Mouse (Mus musculus) intestine, embryonic 16.5 days (tissue): ENCODE results near the gene Armc7. TPM values are rescaled to one million over a fixed set of nuclear protein-coding genes. Genes with fewer than 3 reads are reported as not detected.
A peak's percentile ranks its signal among the peaks of the same experiment; 100 is the strongest.

Experiments used
- ATAC-seq: fragments of 200-750 bp; cut with Nextera tagmentation; 2 replicates; pipeline ENCODE4 v1.8.0; 2017; ENCODE audit warnings: moderate TSS enrichment, moderate library complexity
- H3K27ac ChIP-seq: fragments of 300-500 bp; sonication (generic); 2 replicates; pipeline ENCODE4 v1.5.1; 2014; ENCODE audit warnings: mild to moderate bottlenecking, low read length
- H3K27me3 ChIP-seq: fragments of 300-500 bp; sonication (generic); replicated peaks from 2 replicates; pipeline ENCODE4 v1.6.1; 2014; ENCODE audit warnings: low read length, control low read depth, mixed read lengths; ENCODE audit not compliant: control insufficient read depth, insufficient read depth
- H3K36me3 ChIP-seq: fragments of 300-500 bp; sonication (generic); 2 replicates; pipeline ENCODE4 v1.6.1; 2014; ENCODE audit warnings: low read length, control low read depth; ENCODE audit not compliant: control insufficient read depth, insufficient read depth
- H3K4me1 ChIP-seq: fragments of 300-500 bp; sonication (generic); 2 replicates; pipeline ENCODE4 v1.6.1; 2014; ENCODE audit warnings: low read length, control low read depth, mixed read lengths; ENCODE audit not compliant: control insufficient read depth, insufficient read depth
- H3K4me2 ChIP-seq: fragments of 300-500 bp; sonication (generic); 2 replicates; pipeline ENCODE4 v1.6.1; 2014; ENCODE audit warnings: low read depth, low read length, control low read depth
- H3K4me3 ChIP-seq: fragments of 300-500 bp; sonication (generic); 2 replicates; pipeline ENCODE4 v1.5.1; 2014; ENCODE audit warnings: mild to moderate bottlenecking, low read length
- H3K9ac ChIP-seq: fragments of 300-500 bp; sonication (generic); 2 replicates; pipeline ENCODE4 v1.6.1; 2014; ENCODE audit warnings: low read depth, low read length
- H3K9me3 ChIP-seq: fragments of 300-500 bp; sonication (generic); 2 replicates; pipeline ENCODE4 v1.6.1; 2016; ENCODE audit warnings: low read length, control low read depth; ENCODE audit not compliant: control insufficient read depth
- WGBS: fragments of 180-500 bp; shearing (Covaris S2); extraction: QIAGEN DNeasy Blood & Tissue Kit; methylation state at CpG from one replicate; pipeline ENCODE4 v1.1.7; 2014; 5-methylcytosine and 5-hydroxymethylcytosine counted together
- polyA plus RNA-seq: library from polyadenylated mRNA; unstranded; fragments of >200 nt; fragmentation: Nextera tagmentation; extraction: Ambion mirVana; gene quantifications from 2 replicates; pipeline ENCODE4 v1.2.1, GENCODE M21; 2015

Gene Armc7
- polyA plus RNA-seq, 1 experiment from 2014 or later, result 9.2 TPM

DNA sequence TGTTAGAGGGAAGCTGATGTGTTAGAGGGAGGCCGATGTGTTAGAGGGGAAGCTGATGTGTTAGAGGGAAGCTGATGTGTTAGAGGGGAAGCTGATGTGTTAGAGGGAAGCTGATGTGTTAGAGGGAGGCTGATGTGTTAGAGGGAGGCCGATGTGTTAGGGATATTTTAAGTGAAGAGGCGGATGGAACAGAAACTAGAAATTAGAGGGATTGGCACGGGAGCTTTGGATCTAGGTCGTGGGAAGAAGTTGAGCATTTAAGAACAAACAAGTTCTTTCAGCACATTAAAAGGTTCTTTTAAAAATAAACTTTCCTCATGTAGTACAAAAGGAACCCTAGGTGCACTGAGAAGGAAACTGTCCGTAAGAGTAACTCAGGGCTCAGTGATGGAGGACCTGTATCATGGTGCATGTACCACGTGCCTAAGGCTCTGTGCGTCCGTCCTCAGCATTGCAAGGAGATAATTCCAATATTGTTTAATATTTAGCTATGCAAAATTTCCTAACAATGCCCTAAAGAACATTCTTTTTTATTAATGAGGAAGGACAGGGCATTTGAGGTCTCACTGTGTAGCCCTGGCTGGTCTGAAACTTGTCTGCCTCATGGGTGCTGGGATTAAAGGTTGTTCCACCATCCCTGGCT lies 3.0 kb downstream of the Armc7 start:
- H3K9ac ChIP-seq, result no peak overlapping the region
- H3K4me3 ChIP-seq, result no peak overlapping the region
- ATAC-seq, result no peak
- H3K27me3 ChIP-seq, result no peaks in the 10 kb centered on the region
- H3K4me1 ChIP-seq, result peaks cover 24% of the 10 kb centered on the region
- H3K9me3 ChIP-seq, result no peaks in the 10 kb centered on the region
- H3K36me3 ChIP-seq, result no peaks in the 10 kb centered on the region
- no peak overlapping the region for H3K4me2 ChIP-seq
- 84% methylated on average over 9 of the region's 9 CpGs for WGBS
- no peak overlapping the region for H3K27ac ChIP-seq

DNA sequence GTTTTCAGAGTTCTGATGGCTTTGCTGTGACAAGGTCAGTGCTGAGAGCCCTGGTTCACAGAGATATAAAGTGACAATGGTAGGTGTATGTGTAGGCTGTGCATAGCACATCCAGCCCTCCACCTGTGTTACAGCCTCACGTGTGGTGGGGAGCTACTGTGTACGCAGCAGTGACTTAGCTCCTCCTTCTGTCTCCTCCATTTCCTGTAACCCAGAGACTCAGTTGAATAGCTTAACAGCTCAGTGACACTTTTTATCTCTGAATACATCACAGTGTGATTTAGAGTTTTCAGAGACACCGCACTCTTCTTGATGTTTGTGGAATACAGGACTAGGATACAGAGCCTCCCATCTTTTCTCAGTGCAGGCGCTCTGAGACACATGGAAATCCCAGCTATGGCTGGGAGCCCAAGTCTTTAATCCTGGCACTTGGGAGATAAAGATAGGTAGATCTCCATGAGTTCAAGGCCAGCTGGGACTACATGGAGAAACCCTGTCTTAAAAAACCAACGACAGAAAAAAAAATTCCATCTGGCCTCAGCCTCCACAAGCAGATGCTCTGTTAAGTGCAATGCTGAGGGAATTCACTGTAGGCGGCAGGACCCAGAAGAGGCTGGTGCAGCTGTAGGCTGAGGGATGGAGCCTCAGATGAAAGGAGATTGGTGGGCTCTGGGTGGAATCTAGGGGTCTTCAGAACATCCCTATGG lies 6.2 kb downstream of the Armc7 start:
- WGBS, result 78% methylated on average over 6 of the region's 6 CpGs
- no peaks in the 10 kb centered on the region for H3K9me3 ChIP-seq
- H3K9ac ChIP-seq, result no peak overlapping the region
- no peak for ATAC-seq
- H3K4me2 ChIP-seq, result no peak overlapping the region
- H3K4me3 ChIP-seq, result no peak overlapping the region
- H3K27me3 ChIP-seq, result no peaks in the 10 kb centered on the region
- peaks cover 5% of the 10 kb centered on the region; the same call in 1 of the 2 replicates for H3K4me1 ChIP-seq
- H3K27ac ChIP-seq, result no peak overlapping the region
- H3K36me3 ChIP-seq, result no peaks in the 10 kb centered on the region

- WGBS, result 73% methylated on average over 11 of the region's 11 CpGs
- H3K36me3 ChIP-seq, result no peaks in the 10 kb centered on the region
- no peak overlapping the region for H3K4me3 ChIP-seq
- H3K4me2 ChIP-seq, result no peak overlapping the region
- no peaks in the 10 kb centered on the region for H3K27me3 ChIP-seq
- H3K9ac ChIP-seq, result no peak overlapping the region
- H3K9me3 ChIP-seq, result no peaks in the 10 kb centered on the region
- no peaks in the 10 kb centered on the region for H3K4me1 ChIP-seq
- no peak for ATAC-seq
- H3K27ac ChIP-seq, result no peak overlapping the region
Observed at GRCm38 (mm10) chr11:115483278-115483677, 7.8 kb downstream of the Armc7 start.

GRCm38 (mm10) chr11:115483726-115484125 lies 8.3 kb downstream of the Armc7 start:
- Histone ChIP-seq H3K36me3 (no peaks in the 10 kb centered on the region; the same call in 1 of the 2 replicates), H3K9ac (no peak overlapping the region), H3K4me1 (no peaks in the 10 kb centered on the region), H3K9me3 (no peaks in the 10 kb centered on the region), H3K4me2 (no peak overlapping the region), H3K4me3 (no peak overlapping the region), H3K27ac (no peak overlapping the region), H3K27me3 (no peaks in the 10 kb centered on the region)
- WGBS, result 16% methylated on average over 6 of the region's 6 CpGs
- no peak for ATAC-seq

GRCm38 (mm10) chr11:115485155-115485554 lies 9.7 kb downstream of the Armc7 start:
- H3K4me2 ChIP-seq, result no peak overlapping the region
- H3K4me3 ChIP-seq, result no peak overlapping the region
- peaks cover 6% of the 10 kb centered on the region for H3K36me3 ChIP-seq
- no peaks in the 10 kb centered on the region for H3K9me3 ChIP-seq
- H3K27ac ChIP-seq, result no peak overlapping the region
- H3K9ac ChIP-seq, result no peak overlapping the region
- WGBS, result 69% methylated on average over 12 of the region's 12 CpGs
- ATAC-seq, result no peak
- H3K27me3 ChIP-seq, result no peaks in the 10 kb centered on the region
- H3K4me1 ChIP-seq, result peaks cover 2% of the 10 kb centered on the region; the same call in 1 of the 2 replicates

- Histone ChIP-seq H3K4me2 (no peak overlapping the region), H3K36me3 (peaks cover 6% of the 10 kb centered on the region), H3K27me3 (no peaks in the 10 kb centered on the region), H3K27ac (no peak overlapping the region), H3K9me3 (no peaks in the 10 kb centered on the region), H3K4me3 (no peak overlapping the region), H3K4me1 (peaks cover 16% of the 10 kb centered on the region), H3K9ac (no peak overlapping the region)
- ATAC-seq, result no peak
- 89% methylated on average over 19 of the region's 19 CpGs for WGBS
Observed at GRCm38 (mm10) chr11:115488551-115489104, 13.2 kb downstream of the Armc7 start.

GRCm38 (mm10) chr11:115490441-115491355 lies 15.2 kb downstream of the Armc7 start:
- peak overlapping the region; percentile 85 for H3K27ac ChIP-seq
- peak overlapping the region; percentile 79 for H3K9ac ChIP-seq
- H3K4me2 ChIP-seq, result peak overlapping the region; percentile 81
- peak; percentile 45 for ATAC-seq
- 24% methylated on average over 25 of the region's 25 CpGs for WGBS
- no peaks in the 10 kb centered on the region for H3K9me3 ChIP-seq
- peak overlapping the region; percentile 66 for H3K4me3 ChIP-seq
- H3K4me1 ChIP-seq, result peaks cover 16% of the 10 kb centered on the region
- no peaks in the 10 kb centered on the region for H3K27me3 ChIP-seq
- peaks cover 6% of the 10 kb centered on the region for H3K36me3 ChIP-seq

GRCm38 (mm10) chr11:115491356-115492083 lies 16.1 kb downstream of the Armc7 start, which contains the start of gene Nt5c:
Nt5c (minus strand) TSS chr11:115491862.
- peak; percentile 96 for ATAC-seq
- no peaks in the 10 kb centered on the region for H3K27me3 ChIP-seq
- H3K4me3 ChIP-seq, result peak within 1 kb of the TSS; percentile 66
- peak within 1 kb of the TSS; percentile 79 for H3K9ac ChIP-seq
- H3K36me3 ChIP-seq, result peaks cover 6% of the 10 kb centered on the region
- peaks cover 16% of the 10 kb centered on the region for H3K4me1 ChIP-seq
- peak within 1 kb of the TSS; percentile 81 for H3K4me2 ChIP-seq
- H3K27ac ChIP-seq, result peak within 1 kb of the TSS; percentile 85
- H3K9me3 ChIP-seq, result no peaks in the 10 kb centered on the region
- under 1% methylated on average over 43 of the region's 43 CpGs for WGBS
